Mouse (Mus musculus): ENCODE data around the gene Cnih1. TPM values are rescaled to one million over a fixed set of nuclear protein-coding genes. Genes with fewer than 3 reads are reported as not detected.
"Not testable (repeated sequence)": the region's sequence is repeated elsewhere in the genome, so short reads cannot be mapped to it uniquely, and the experiment has no call there.

The Cnih1 gene
- total RNA-seq, 1 experiment from 2014 or later, result 88.3 TPM

DNA sequence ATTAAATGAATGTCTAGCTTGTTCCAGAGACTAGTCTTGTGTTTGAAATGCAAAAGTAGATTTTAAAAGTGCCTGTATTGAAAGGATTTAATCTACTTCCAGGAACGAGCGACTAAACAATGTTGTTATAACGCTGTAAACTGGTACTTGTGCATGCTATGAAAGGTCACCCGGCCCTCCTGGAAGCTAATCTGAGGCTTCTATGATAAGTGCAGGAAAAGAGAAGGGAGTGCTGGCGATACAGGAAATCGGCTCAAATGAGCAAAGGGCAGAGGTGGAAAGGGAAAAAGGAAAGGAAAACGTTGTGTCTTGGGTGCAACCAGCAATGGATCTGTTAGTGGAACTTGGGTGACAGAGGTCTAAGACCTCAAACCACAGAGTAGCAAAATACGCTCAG lies 292 bp upstream of the Cnih1 start:
- peak; percentile 27 for DNase-seq

DNA sequence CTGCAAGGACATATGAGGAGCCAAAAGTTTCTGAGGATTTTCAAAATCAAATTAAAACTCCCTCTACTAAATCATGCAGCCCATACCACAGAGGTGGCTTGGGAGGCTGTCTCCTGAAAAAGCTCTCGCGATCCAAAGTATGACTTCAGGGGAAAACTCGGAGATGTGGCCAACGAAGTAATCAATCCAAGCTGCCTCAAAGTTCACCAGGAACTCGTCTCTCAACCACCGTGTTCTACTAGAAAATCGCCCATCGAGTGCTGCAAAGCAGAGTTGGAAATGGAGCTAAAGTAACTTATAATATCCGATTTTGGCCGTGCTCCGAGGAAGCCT lies 791 bp downstream of the Cnih1 start:
- no peak for DNase-seq

DNA sequence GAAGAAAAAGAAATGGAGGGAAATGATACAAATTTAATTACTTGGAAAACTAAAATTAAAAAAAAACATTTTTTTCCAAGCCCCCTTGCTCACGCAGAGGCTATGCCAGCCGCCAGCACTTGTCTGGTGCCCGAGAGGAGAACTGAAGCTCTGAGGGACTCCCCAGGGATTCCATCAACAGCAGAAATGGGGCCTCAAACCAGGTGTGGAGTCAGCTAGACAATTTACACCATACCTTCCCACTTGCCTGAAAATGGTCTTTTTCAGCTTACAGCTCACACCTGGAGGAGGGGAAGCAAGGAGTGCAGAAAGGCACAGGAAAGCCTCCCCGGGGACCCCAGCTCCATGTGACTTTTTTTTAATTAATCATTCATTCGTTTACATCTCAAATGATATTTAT lies 3.0 kb downstream of the Cnih1 start:
- DNase-seq, result no peak

DNA sequence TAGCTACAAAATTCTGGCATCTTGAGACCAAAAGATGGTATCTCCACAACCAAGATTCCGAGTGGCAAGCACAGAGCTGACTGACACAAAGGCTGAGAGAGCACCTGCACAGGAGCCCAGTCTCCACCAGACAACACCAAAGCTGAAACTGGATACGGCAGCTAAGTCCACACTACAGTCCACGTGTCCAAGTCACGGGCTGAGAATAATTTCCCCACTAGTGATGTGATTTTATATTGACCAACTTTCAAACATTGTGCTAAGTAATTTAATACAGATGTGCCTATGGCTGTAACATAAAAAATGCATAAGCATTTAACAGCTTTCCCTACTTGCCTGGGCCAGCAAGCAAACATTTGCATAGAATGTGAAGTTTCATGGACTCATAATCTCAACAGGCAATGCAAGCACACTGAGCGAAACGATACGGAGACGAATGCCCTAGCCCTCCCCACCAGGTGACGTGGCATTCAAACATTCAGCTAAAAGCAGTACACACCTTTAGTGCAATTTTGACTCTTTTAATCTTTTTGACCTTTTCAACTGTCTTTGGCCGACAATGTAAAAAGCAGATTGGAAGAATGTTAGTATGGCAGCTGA lies 4.8 kb downstream of the Cnih1 start:
- no peak for DNase-seq

DNA sequence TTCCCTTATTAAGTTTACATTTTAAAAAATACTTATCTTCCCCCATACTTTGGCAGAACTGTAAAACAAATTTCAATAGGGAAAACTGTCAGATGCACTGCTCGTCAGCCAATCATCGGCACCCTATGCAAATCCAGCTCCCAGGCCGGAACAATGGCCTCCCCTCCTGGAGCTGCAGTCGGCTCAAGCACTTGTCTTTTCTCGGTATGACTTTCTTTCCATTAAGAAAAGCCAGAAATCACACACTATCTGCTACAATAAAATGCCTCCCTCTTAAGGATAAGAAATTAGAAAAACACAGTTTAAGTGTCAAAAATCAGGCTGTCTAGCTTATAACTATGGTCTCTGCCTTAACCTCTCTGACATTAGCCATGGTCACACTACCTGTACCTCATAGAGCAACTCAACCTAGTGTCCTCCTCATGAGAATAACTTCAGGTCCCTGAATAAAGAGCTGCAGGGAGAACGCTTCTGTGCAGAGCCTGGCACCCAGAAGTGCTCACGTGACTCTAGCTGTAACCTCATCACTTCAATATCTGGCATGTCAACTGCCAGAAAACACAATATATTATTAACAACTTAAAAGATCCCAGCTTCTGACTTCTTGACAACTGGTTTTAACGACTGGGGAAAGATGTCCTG lies 5.9 kb downstream of the Cnih1 start:
- no peak for DNase-seq

DNA sequence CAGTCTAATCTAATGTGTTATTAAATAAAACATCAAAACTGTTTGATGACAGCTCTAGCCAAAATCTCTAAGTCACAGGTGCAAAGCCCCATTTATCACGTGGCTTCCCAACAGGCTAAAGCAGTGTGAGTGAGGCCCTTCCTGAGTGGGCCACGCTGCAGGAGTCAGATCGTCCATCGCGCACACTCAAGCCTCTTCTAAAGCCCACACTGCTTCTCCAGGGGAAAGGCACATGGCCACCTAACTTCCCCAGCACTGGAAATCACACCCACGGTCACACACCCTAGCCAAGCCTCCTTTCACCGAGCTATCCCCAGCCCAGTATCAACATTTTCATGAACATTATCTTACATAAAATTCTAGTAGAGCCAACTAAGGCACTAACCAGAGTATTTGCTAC lies 7.1 kb downstream of the Cnih1 start:
- DNase-seq, result no peak

DNA sequence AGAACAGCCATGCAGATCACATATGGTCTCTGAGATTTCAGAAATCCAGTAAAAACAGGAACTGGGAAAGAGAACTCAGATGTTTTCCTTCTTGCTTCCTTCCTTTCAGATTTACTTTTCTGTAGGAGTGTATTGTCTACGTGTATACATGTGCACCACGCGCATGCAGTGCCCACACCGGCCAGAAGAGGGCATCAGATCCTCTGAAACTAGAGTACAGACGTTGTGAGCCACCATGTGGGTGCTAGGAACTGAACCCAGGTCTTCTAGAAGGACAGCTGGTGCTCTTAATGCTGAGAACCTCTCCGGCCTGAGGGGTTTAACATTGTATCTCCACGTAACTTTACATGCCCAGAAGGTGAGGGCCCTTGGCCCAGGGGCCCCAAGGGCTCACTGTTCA lies 9.0 kb downstream of the Cnih1 start:
- DNase-seq, result no peak

DNA sequence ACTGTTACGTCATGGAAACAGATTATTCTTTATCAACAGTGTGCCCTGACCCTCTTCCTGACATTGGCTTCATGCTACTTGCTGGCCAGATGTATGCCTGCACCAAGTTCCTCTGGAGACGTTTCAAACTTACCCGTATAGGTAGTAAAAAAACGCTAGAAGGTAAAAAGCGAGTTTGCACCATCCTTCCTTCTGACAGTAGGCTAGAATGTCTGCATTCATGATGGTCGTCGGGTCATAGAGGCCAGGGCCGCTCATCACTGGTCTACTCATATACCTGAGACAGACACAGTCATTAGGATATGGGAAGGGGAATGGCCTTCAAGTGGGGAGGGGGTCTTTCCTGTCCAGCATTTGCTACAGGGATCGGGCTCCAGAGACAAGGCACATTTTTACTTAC lies 9.5 kb downstream of the Cnih1 start:
- no peak for DNase-seq

DNA sequence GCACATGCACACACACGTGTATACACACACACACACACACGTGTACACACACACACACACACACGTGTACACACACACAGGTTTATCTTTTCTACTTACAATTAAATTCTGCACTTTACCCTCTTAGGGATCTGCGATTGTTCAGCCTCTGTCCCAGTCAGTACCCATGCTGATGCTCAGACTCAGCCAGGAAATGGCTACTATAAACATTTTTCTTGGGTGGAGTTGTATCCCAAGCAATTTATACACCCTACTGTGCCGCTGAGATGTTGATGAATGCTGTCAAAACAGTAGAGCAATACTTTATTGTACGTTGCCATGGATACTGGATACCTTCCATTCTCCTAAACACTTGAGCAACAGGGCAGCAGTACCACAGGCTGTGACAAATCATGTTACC lies 18.2 kb downstream of the Cnih1 start:
- DNase-seq, result no peak

DNA sequence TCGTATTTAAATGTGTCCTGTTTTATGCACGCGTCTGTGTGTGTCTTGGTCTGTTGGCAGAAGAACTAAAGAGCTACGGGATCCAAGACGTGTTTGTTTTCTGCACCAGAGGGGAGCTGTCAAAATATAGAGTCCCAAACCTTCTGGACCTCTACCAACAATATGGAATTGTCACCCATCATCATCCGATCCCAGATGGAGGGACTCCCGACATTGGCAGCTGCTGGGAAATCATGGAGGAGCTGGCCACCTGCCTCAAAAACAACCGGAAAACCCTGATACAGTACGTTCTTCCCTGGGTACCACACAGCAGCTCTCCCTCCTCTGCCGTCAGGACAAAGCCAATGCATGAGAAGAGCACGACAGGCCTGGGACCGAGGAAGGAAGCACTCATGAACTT lies 21.1 kb downstream of the Cnih1 start:
- DNase-seq, result no peak

DNA sequence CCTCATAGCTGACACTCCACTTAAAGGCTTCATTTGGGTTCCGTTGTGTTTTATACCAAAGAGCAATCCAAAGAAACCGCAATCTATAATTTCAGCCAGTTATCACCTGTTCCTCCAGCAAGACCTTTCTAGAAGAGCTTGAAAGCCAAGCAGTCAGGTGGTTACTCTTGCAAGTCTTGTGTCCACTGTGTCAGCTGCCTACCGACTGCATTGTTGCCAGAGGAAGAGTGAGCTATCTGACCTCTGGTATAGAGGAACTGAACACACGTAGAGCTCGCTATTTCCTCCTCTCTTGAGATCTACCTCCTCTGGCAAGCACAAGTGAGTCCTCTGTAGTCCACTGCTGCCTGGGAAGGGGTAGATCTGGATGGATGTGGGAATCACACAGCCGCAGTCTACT lies 27.0 kb downstream of the Cnih1 start:
- DNase-seq, result no peak

DNA sequence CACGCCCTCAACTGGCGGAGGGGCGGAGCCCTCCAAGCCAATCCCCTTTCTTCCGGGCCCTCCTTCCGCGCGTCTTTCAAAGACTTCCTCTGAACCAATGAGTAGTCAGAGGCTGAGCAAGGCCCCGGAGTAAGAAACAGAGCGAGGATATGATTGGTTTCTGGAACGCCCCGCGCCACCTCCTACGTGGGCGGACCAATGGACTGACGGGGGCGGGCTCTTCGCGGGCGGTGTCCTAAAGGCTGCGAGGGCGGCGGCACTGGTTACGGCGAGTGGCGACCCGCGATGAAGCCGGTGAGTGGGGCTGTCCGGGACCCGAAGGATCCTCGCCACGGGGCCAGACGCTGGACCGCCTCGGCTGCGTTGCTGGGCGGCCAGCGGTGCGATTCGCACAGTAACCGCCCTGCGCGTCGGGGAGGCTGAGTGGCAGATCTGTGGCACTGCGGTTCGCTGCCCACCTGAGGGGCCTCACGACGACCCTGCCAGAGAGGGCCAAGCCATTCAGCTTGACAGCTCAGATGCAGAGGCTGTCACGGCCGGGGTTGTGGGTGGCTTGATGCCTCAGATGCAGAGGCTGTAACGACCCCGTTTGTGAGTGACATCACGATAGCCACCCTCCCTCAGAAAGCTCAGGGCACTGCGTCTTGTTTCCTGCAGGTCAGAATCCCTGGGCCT lies 27.7 kb downstream of the Cnih1 start, which contains the start of gene Cdkn3:
TSS of gene Cdkn3 (plus strand) at position 187 of the 675 bp plus-strand sequence.
- DNase-seq, result peak; percentile 96

DNA sequence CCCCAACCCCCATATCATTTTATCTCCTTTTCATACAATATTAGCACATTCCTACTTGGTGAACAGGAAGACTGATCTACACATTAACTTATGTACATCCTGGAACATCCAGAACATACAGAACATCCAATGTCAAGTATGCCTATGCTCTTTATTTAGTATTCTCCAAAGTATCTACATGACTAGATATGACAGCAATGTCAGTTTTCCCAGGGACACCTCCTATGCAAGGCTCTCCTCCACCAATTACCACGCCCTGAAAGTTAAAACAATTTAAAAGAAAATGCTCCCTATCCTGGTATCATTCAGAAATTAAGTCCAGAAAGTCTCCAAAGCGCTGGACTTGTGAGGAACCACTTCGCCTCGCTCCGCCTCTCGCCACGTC lies 28.2 kb downstream of the Cnih1 start:
- no peak for DNase-seq

DNA sequence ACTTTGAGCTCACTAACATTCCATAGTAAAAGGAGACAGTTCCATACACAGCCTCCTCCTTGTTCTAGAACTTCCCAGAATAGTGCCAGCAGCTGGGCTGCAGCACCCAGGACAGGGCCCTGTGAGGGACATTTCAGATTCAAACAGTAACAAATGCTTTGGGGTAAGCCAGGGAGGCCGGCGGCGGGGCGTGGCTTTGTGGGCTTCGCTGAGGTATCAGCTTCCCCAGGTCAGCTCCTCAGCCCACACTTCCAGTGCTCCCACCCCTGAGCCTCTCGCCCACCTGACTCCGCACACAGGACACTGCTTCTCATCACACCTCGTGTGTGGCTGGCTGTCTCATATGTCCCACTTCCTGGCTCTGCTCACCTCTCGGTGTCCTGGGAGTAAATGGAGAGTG lies 30.5 kb downstream of the Cnih1 start:
- DNase-seq, result no peak

DNA sequence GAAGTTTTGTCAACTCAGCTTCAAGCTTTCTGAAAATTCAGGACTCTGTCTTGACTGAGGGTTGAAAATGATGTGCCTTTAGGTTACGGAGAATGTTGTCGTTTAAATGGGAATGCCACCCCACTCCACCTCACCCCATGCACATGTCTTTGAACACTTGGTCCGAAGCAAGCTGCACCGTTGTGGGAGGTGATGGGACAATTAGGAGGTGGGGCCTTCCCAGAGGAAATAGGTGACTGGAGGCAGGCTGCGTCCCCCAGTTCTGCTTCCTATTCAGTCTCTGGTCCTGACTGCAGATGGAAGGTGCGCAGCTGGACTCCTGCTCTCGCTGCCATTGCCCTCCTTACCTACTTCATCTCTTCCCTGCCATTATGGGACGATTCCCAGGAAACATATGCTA lies 32.4 kb downstream of the Cnih1 start:
- DNase-seq, result no peak

DNA sequence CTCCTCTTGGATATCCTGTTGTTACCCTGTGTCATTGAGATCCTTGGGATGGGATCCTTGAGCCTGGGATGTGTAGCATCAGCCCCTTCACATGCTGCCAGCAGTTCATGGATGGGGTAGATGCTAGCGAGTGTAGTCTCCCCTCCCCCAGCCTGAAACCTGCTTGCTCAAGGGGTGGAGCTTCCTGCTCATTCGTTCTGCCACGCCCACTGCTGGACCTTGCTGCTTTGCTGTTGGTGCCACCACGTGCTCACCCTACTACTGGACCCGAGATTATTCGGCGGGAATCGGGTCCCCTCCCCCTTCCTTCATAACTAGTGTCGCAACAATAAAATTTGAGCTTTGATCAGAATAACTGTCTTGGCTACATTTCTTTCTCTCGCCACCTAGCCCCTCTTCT lies 33.8 kb downstream of the Cnih1 start:
- DNase-seq, result peak; percentile 6

DNA sequence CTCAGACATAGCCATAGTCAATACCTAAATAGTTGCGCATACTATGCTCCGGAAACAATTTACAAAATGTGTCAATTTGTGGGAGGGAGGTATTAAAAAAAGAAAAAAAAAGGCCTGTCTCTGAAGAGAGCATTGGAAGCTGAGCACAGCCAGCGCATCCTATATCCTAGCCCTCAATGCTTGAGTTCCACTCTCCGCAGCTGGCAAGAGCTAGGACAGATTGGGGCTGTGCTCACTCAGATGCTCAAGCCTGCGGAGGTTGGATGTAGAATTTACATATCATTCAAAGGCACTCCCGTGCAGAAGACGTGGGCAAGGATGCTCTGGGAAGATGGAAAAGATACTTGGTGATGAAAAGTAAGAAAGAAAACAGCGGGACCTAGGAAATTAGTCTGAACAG lies 42.8 kb downstream of the Cnih1 start:
- DNase-seq, result no peak

DNA sequence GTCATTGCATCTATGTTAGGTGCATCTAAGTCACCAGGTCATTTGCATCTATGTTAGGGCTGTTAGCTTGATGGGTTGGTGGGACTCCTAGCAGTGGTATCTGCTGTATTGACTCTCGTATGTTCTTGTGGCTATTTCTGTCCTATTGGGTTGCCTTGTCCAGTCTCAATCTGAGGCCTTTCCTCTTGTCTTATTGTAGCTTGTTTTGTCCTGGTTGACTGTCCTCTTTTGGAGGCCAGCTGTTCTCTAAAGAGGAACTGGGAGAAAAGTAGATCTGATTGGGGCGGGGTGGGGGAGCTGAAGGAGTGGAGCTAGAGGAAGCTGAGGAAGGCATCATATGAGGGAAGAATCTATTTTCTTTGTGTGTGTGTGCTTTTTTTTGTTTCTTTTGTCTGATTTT lies 45.5 kb downstream of the Cnih1 start:
- no peak for DNase-seq

DNA sequence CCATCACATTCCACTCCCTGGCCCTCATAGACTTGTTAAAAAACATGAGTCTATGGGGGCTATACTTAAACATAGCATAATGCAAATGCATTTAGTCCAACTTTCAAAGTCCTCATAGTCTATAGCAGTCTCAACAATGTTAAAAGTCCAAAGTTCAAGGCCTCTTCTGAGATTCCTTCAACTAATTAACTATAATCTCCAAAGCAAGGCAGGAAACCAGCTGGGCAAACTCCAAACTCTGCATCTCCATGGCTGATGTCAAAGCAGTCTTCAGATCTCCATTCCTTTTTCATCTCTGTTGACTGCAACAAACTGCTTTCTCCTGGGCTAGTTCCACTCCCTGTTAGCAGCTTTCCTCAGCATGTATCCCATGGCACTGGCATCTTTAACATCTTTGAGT lies 50.9 kb downstream of the Cnih1 start:
- not testable (repeated sequence) for DNase-seq

DNA sequence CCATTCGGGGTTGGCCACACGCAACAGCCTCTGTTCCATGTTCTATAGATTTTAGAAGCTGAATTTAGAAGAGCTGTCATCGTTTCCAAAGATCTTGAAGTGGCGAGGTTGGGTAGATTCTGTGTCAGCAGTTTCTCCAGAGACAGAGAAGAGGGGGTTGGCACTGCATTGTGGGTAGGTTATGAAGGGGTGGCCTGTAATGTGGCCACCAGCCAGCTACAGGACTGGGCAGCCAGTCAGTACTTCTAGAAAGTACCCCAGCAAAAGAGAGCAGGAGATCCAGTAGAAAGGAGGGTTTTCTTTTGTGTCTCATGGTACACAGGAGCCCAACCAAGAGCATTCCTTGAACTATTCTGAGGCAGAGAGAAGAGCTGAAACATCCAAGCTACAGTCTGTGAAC lies 51.8 kb downstream of the Cnih1 start:
- no peak for DNase-seq

DNA sequence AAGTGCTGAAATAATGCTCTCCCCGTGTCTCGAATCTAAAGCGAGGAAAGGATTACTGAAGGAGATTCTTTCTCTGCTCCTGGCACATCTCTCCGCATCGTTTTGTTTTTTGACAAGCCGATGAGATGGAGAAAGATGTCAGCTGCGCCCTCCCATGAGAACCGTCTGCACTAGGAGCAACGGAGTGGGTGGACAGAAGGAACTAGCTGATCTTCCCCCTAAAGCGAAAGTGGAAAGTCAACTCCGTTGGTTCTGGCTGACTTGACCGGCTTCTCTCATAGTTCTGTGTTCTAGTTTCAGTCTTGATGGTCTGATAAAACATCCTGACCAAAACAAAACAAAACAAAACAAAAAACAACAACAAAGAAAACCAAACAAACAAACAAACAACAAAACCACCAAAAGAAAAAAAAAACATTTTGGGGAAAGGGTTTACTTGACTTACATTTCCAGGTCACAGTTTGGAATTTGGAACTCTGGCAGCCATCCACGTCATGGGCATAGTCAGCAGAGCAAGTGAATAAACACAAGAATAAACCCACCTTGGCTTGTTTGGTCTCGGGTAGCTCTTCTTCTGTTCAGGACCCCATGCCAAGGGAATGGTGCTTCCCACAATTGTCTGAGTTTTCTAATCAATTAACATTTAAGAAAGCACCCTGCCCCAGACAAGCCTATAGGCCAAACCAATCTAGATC lies 53.3 kb downstream of the Cnih1 start:
- DNase-seq, result no peak

DNA sequence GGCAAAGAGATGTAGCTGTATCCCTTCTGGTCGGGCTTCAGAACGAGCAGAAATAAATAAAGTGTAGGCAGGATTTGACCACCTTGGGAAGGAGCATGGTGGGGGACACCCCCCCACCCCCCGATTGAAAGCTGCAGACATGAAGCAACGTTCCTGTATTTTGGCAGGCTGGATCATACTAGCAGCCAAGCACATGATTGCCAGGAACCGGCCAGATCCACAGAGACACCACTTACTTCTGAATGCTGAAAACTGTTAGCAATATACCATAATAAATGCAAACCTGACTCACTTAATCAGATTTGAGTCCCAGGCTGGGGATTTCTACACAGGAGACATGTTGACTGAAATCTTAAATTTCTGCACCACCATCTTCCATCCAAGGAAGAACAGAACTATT lies 53.9 kb downstream of the Cnih1 start:
- DNase-seq, result no peak

DNA sequence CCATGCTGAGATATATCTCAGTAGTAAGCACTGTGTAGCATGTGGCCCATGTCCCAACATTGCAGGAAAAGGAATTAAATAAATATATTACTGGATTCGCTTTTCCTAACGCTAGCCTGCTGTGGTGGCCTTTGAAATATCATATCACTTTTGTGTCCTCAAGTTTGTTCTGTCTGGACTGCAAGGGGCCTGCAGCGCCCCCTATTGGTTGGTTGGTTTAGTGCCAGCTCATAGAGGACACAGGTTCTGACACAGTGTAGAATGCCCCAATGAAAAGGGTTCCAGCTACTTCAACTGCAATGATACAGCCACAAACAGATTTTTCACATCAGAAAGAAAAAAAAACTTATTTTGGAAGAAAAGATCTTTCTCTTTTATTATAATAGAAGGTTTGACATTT lies 62.5 kb downstream of the Cnih1 start:
- DNase-seq, result peak; percentile 57

All from adrenal gland, postnatal 14 days (tissue).